Mouse (Mus musculus): Measurements from ENCODE around the gene Ubtfl1. TPM values are rescaled to one million over a fixed set of nuclear protein-coding genes. Genes with fewer than 3 reads are reported as not detected.
"Not testable (repeated sequence)": the region's sequence is repeated elsewhere in the genome, so short reads cannot be mapped to it uniquely, and the experiment has no call there.

The Ubtfl1 gene
- not detected for total RNA-seq (2021)
- long read RNA-seq, experiment 1 = 0 reads
- long read RNA-seq, experiment 2 = 0 reads

GRCm38 (mm10) chr9:18404118-18404517 lies at the start of gene Ubtfl1:
TSS of gene Ubtfl1 (plus strand) at chr9:18404418.
- DNase-seq (ENCODE audit: low spot score in 2 of 2) = no peak

GRCm38 (mm10) chr9:18373026-18373425 lies 31.2 kb upstream of the Ubtfl1 start:
- DNase-seq (ENCODE audit: low spot score in 2 of 2) = not testable (repeated sequence)

GRCm38 (mm10) chr9:18385782-18386181 lies 18.4 kb upstream of the Ubtfl1 start:
- DNase-seq (ENCODE audit: low spot score in 2 of 2) = no peak

- DNase-seq (ENCODE audit: low spot score in 2 of 2) = no peak
These were observed 4.6 kb upstream of the Ubtfl1 start for GRCm38 (mm10) chr9:18399629-18400028.

- DNase-seq (ENCODE audit: low spot score in 2 of 2) = not testable (repeated sequence)
These were observed 1.3 kb upstream of the Ubtfl1 start, which contains the start of gene Naalad2 for GRCm38 (mm10) chr9:18402895-18403294. TSS of gene Naalad2 (minus strand) at chr9:18402995.

- DNase-seq (ENCODE audit: low spot score in 2 of 2) = not testable (repeated sequence)
These were observed 8.2 kb downstream of the Ubtfl1 start for GRCm38 (mm10) chr9:18412371-18412770.

- DNase-seq (ENCODE audit: low spot score in 2 of 2) = no peak
These were observed 26.1 kb downstream of the Ubtfl1 start, which contains the start of gene Mbd3l2 for GRCm38 (mm10) chr9:18430354-18430753. TSS of gene Mbd3l2 (plus strand) at chr9:18430654.

GRCm38 (mm10) chr9:18431687-18432086 lies 27.5 kb downstream of the Ubtfl1 start:
- DNase-seq (ENCODE audit: low spot score in 2 of 2) = no peak

GRCm38 (mm10) chr9:18456520-18456919 lies 52.3 kb downstream of the Ubtfl1 start:
- DNase-seq (ENCODE audit: low spot score in 2 of 2) = no peak

Small RNA genes within 50 kb of the gene (microRNA-seq; reads per million reads assigned to microRNA genes)
- 0 reads per million in 2 experiments for gene Gm22854

Other genes with a start within 250 kb of the Ubtfl1 start
- gene Chordc1, start 112.3 kb upstream of the Ubtfl1 start, total RNA-seq (2021) = 100 to 1,000 TPM; 102 to 104 TPM
- gene Naalad2, start 1.4 kb upstream of the Ubtfl1 start, total RNA-seq (2021) = under 1 TPM; 0.53 to 0.96 TPM
- not detected for gene Mbd3l2, start 26.2 kb downstream of the Ubtfl1 start, total RNA-seq (2021)
- gene Zfp558, start 73.8 kb downstream of the Ubtfl1 start, total RNA-seq (2021) = 1 to 10 TPM; 1.9 to 2.7 TPM
- not detected for gene Mbd3l1, start 73.9 kb downstream of the Ubtfl1 start, total RNA-seq (2021)

All from left cerebral cortex, adult 18-20 months (tissue).